Mouse (Mus musculus): ENCODE results near the gene Ccdc33. TPM values are rescaled to one million over a fixed set of nuclear protein-coding genes. Genes with fewer than 3 reads are reported as not detected.

Ccdc33 gene
- total and polyA plus RNA-seq, 3 experiments, result 0.05 TPM; not detected in 2

DNA sequence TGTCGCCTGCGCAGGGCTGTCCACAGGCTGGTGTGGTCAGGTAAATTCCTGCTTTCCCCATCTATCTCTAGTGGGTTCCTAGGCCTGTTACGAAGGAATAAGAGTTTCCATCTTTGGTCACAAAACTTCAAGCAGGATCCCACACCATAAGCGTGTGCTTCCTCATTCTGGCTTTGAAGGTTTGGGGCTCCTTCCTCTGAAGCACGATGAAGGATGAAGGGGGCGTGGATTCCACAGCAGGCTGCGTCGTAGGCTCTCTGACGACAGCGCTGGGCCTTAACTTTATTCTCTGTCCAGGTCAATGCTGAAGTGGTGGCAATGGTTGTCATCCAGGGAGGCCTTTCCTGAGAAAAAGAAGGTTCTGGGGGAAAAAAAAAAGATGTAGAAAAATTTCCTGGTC is 138.1 kb downstream of the Ccdc33 start:
- Histone ChIP-seq H3K36me3 (replicated peaks) (no peaks in the 10 kb centered on the region), H3K4me3 (ENCODE audit: low read depth, low read length) (no peak overlapping the region), H3K4me1 (ENCODE audit: insufficient read depth, low read depth, low read length) (no peaks in the 10 kb centered on the region), H3K9me3 (replicated peaks) (no peaks in the 10 kb centered on the region), H3K27me3 (ENCODE audit: insufficient read depth, low read length) (0 out of 2 replicates have a peak, but pooled peaks cover 2% of the 10 kb centered on the region)
- DNase-seq (ENCODE audit: low spot score) (no peak), ATAC-seq (ENCODE audit: extremely low read depth, insufficient number of reproducible peaks, low FRiP score, poor library complexity, severe bottlenecking) (no peak)
- TF ChIP-seq CTCF (IDR thresholded peaks at IDR 0.05; ENCODE audit: low read depth, low read length) (no peak), GATA1 (IDR thresholded peaks at IDR 0.05; ENCODE audit: borderline replicate concordance, low read length) (no peak), GATA2 (IDR thresholded peaks at IDR 0.05; ENCODE audit: borderline replicate concordance, low read depth, low read length) (no peak), TAL1 (conservative IDR thresholded peaks at IDR 0.05; ENCODE audit: low read depth, low read length) (no peak)

DNA sequence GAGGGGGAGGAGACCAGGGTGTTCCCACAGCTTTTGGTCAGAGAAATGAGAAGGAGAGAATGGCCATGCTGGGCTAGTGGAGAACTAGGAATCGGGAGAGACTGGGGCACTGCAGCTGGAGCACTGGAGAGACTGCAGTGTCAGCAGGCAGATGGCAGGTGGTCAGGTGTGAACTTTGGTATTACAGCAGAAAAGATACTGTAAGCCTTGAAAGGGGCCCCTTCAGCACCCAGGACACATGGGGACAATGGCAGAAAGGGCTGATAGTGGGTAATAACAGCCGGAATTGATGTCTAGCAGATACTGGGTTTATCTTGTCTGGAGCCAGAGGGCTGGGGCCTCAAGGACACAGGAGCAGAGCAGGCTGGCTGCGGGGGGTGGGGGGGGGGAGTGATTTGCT is 139.8 kb downstream of the Ccdc33 start:
- H3K4me1 ChIP-seq (ENCODE audit: insufficient read depth, low read depth, low read length), result no peaks in the 10 kb centered on the region
- no peaks in the 10 kb centered on the region for H3K36me3 ChIP-seq (replicated peaks)
- H3K27me3 ChIP-seq (ENCODE audit: insufficient read depth, low read length), result 0 out of 2 replicates have a peak, but pooled peaks cover 2% of the 10 kb centered on the region
- no peak for TF ChIP-seq GATA1 (IDR thresholded peaks at IDR 0.05; ENCODE audit: borderline replicate concordance, low read length)
- no peak for TF ChIP-seq POLR2AphosphoS5 (IDR thresholded peaks at IDR 0.05; ENCODE audit: insufficient replicate concordance, low read depth, low read length)
- no peak for TF ChIP-seq TAL1 (conservative IDR thresholded peaks at IDR 0.05; ENCODE audit: low read depth, low read length)
- no peak for TF ChIP-seq CTCF (IDR thresholded peaks at IDR 0.05; ENCODE audit: low read depth, low read length)
- TF ChIP-seq GATA2 (IDR thresholded peaks at IDR 0.05; ENCODE audit: borderline replicate concordance, low read depth, low read length), result no peak
- no peaks in the 10 kb centered on the region for H3K9me3 ChIP-seq (replicated peaks)
- no peak overlapping the region for H3K4me3 ChIP-seq (ENCODE audit: low read depth, low read length)
- DNase-seq (ENCODE audit: low spot score) (no peak), ATAC-seq (ENCODE audit: extremely low read depth, insufficient number of reproducible peaks, low FRiP score, poor library complexity, severe bottlenecking) (no peak)

Other genes starting within 250 kb of the Ccdc33 start
- 155 and 159 TPM in 2 replicates for gene Ubl7, start 207.8 kb downstream of the Ccdc33 start, total RNA-seq (2014; fragmentation: Nextera tagmentation)
- 19.1 and 21.1 TPM in 2 replicates for gene Ubl7, start 207.8 kb downstream of the Ccdc33 start, total RNA-seq (2017)
- gene Ubl7, start 207.8 kb downstream of the Ccdc33 start, polyA plus RNA-seq (2012), result 72.5 and 110 TPM in 2 replicates
- gene Sema7a, start 178.7 kb downstream of the Ccdc33 start, total RNA-seq (2014; fragmentation: Nextera tagmentation), result not detected in 2 replicates
- not detected in 2 replicates for gene Sema7a, start 178.7 kb downstream of the Ccdc33 start, total RNA-seq (2017)
- 0.01 TPM in 1 of 2 replicates, not detected in the other for gene Sema7a, start 178.7 kb downstream of the Ccdc33 start, polyA plus RNA-seq (2012)
- gene Cyp11a1, start 112.4 kb downstream of the Ccdc33 start, total RNA-seq (2014; fragmentation: Nextera tagmentation), result 0.68 and 1.7 TPM in 2 replicates
- 16.7 and 18.2 TPM in 2 replicates for gene Cyp11a1, start 112.4 kb downstream of the Ccdc33 start, total RNA-seq (2017)
- gene Cyp11a1, start 112.4 kb downstream of the Ccdc33 start, polyA plus RNA-seq (2012), result 0.12 and 0.20 TPM in 2 replicates
- not detected in 2 replicates for gene Stra6, start 55.0 kb downstream of the Ccdc33 start, total RNA-seq (2014; fragmentation: Nextera tagmentation)
- 0.11 TPM in 1 of 2 replicates, not detected in the other for gene Stra6, start 55.0 kb downstream of the Ccdc33 start, total RNA-seq (2017)
- not detected in 2 replicates for gene Stra6, start 55.0 kb downstream of the Ccdc33 start, polyA plus RNA-seq (2012)
- not detected in 2 replicates for gene Islr, start 85.5 kb upstream of the Ccdc33 start, total RNA-seq (2014; fragmentation: Nextera tagmentation)
- gene Islr, start 85.5 kb upstream of the Ccdc33 start, total RNA-seq (2017), result 0.12 and 0.22 TPM in 2 replicates
- gene Islr, start 85.5 kb upstream of the Ccdc33 start, polyA plus RNA-seq (2012), result not detected in 2 replicates
- not detected in 2 replicates for gene Islr2, start 85.5 kb upstream of the Ccdc33 start, total RNA-seq (2014; fragmentation: Nextera tagmentation)
- 0.11 TPM in 1 of 2 replicates, not detected in the other for gene Islr2, start 85.5 kb upstream of the Ccdc33 start, total RNA-seq (2017)
- 0.03 and 0.04 TPM in 2 replicates for gene Islr2, start 85.5 kb upstream of the Ccdc33 start, polyA plus RNA-seq (2012)
- gene Pml, start 131.0 kb upstream of the Ccdc33 start, total RNA-seq (2014; fragmentation: Nextera tagmentation), result 101 and 108 TPM in 2 replicates
- 19.0 and 22.3 TPM in 2 replicates for gene Pml, start 131.0 kb upstream of the Ccdc33 start, total RNA-seq (2017)
- 163 and 217 TPM in 2 replicates for gene Pml, start 131.0 kb upstream of the Ccdc33 start, polyA plus RNA-seq (2012)
- 7.4 and 8.6 TPM in 2 replicates for gene Stoml1, start 134.3 kb upstream of the Ccdc33 start, total RNA-seq (2014; fragmentation: Nextera tagmentation)
- 6.9 and 8.8 TPM in 2 replicates for gene Stoml1, start 134.3 kb upstream of the Ccdc33 start, total RNA-seq (2017)
- gene Stoml1, start 134.3 kb upstream of the Ccdc33 start, polyA plus RNA-seq (2012), result 6.0 and 6.4 TPM in 2 replicates
- gene Loxl1, start 194.4 kb upstream of the Ccdc33 start, total RNA-seq (2014; fragmentation: Nextera tagmentation), result not detected in 2 replicates
- gene Loxl1, start 194.4 kb upstream of the Ccdc33 start, total RNA-seq (2017), result not detected in 2 replicates
- gene Loxl1, start 194.4 kb upstream of the Ccdc33 start, polyA plus RNA-seq (2012), result not detected in 2 replicates

Data from G1E (cell line).